Mouse (Mus musculus) cerebellum, adult 2 months (tissue): Measurements from ENCODE around the gene Slit3. TPM values are rescaled to one million over a fixed set of nuclear protein-coding genes. Genes with fewer than 3 reads are reported as not detected.

Source experiments
- DNase-seq, 2 experiments: peaks; one replicate each; pipeline ENCODE4 v3.0.0; 2021
- H3K27ac ChIP-seq: fragments of 200-500 bp; 2 replicates; pipeline ENCODE4 v1.5.1; 2012; ENCODE audit warnings: low read length, control low read depth, inconsistent platforms; ENCODE audit not compliant: insufficient read depth
- H3K27me3 ChIP-seq: fragments of 200-500 bp; 2 replicates; pipeline ENCODE4 v1.6.1; 2012; ENCODE audit warnings: inconsistent platforms, mild to moderate bottlenecking, low read length, moderate library complexity; ENCODE audit not compliant: control insufficient read depth, insufficient read depth
- H3K4me1 ChIP-seq: fragments of 200-500 bp; 2 replicates; pipeline ENCODE4 v1.6.1; 2011; ENCODE audit warnings: low read length; ENCODE audit not compliant: control insufficient read depth, insufficient read depth
- H3K4me3 ChIP-seq: fragments of 200-500 bp; replicated peaks from 2 replicates; pipeline ENCODE3; 2011; ENCODE audit warnings: mild to moderate bottlenecking, low read depth, low read length, control low read depth; ENCODE audit not compliant: insufficient read depth
- CTCF ChIP-seq: fragments of 200-500 bp; IDR thresholded peaks from 2 replicates; pipeline ENCODE4 v1.5.1; 2011; ENCODE audit warnings: low read depth, mild to moderate bottlenecking, control low read depth, low read length, moderate library complexity, borderline replicate concordance; ENCODE audit not compliant: insufficient read depth
- POLR2A ChIP-seq: fragments of 200-500 bp; IDR thresholded peaks from 2 replicates; pipeline ENCODE4 v1.6.1; 2011; ENCODE audit warnings: low read length, control low read depth, borderline replicate concordance; ENCODE audit not compliant: insufficient read depth
- WGBS: fragments of 180-500 bp; shearing (Covaris S2); methylation state at CpG from one replicate; pipeline ENCODE4 v1.1.7; 2018; 5-methylcytosine and 5-hydroxymethylcytosine counted together
- polyA plus RNA-seq: library from polyadenylated mRNA; depleted of rRNA; stranded (reverse); fragments of >200 nt; gene quantifications from 2 replicates; pipeline ENCODE4 v1.2.3, GENCODE M21; 2012

The Slit3 gene
- polyA plus RNA-seq, 1 experiment, result 10.0 TPM

GRCm38 (mm10) chr11:35154449-35154848, 33.4 kb downstream of the Slit3 start:
- TF ChIP-seq POLR2A, result no peak
- no peak for TF ChIP-seq CTCF
- H3K4me1 ChIP-seq, result peaks cover 17% of the 10 kb centered on the region; the same call in 1 of the 2 replicates
- no peaks in the 10 kb centered on the region for H3K27me3 ChIP-seq
- no peak for DNase-seq
- no peak overlapping the region for H3K27ac ChIP-seq
- no peak overlapping the region for H3K4me3 ChIP-seq
- WGBS, result 88% methylated on average over 5 of the region's 5 CpGs

- Histone ChIP-seq H3K4me3 (no peak overlapping the region), H3K27ac (no peak overlapping the region; the same call in 1 of the 2 replicates), H3K27me3 (no peaks in the 10 kb centered on the region), H3K4me1 (peaks cover 21% of the 10 kb centered on the region; the same call in 1 of the 2 replicates)
- no peak for TF ChIP-seq POLR2A
- TF ChIP-seq CTCF, result no peak
- 21% methylated on average over 7 of the region's 7 CpGs for whole genome bisulfite sequencing
- DNase-seq, result peak; percentile 64 to 72
Measured at GRCm38 (mm10) chr11:35155281-35155680, 34.3 kb downstream of the Slit3 start.

- TF ChIP-seq POLR2A (no peak), CTCF (no peak)
- no peak overlapping the region for H3K4me3 ChIP-seq
- DNase-seq, result no peak
- peaks cover 32% of the 10 kb centered on the region for H3K4me1 ChIP-seq
- 83% methylated on average over 5 of the region's 5 CpGs for WGBS
- no peak overlapping the region for H3K27ac ChIP-seq
- no peaks in the 10 kb centered on the region for H3K27me3 ChIP-seq
Measured at GRCm38 (mm10) chr11:35156676-35157075, 35.7 kb downstream of the Slit3 start.

- Histone ChIP-seq H3K27me3 (no peaks in the 10 kb centered on the region), H3K4me1 (peaks cover 26% of the 10 kb centered on the region), H3K4me3 (no peak overlapping the region), H3K27ac (peak overlapping the region; percentile 44)
- peak; percentile 65 to 74 for DNase-seq
- WGBS, result 16% methylated on average over 4 of the region's 4 CpGs
- TF ChIP-seq POLR2A (no peak), CTCF (no peak)
Measured at GRCm38 (mm10) chr11:35160682-35161211, 39.7 kb downstream of the Slit3 start.

- Histone ChIP-seq H3K4me1 (peaks cover 20% of the 10 kb centered on the region), H3K27me3 (no peaks in the 10 kb centered on the region), H3K27ac (no peak overlapping the region), H3K4me3 (no peak overlapping the region)
- DNase-seq, result no peak
- 96% methylated on average over 3 of the region's 3 CpGs for WGBS
- TF ChIP-seq CTCF, result no peak
- no peak for TF ChIP-seq POLR2A
Measured at GRCm38 (mm10) chr11:35163396-35163795, 42.4 kb downstream of the Slit3 start.

GRCm38 (mm10) chr11:35167176-35167575, 46.2 kb downstream of the Slit3 start:
- no peak overlapping the region for H3K27ac ChIP-seq
- H3K4me3 ChIP-seq, result no peak overlapping the region
- no peak for DNase-seq
- 83% methylated on average over 8 of the region's 8 CpGs for WGBS
- H3K4me1 ChIP-seq, result peaks cover 3% of the 10 kb centered on the region; the same call in 1 of the 2 replicates
- no peaks in the 10 kb centered on the region for H3K27me3 ChIP-seq
- TF ChIP-seq CTCF (no peak), POLR2A (no peak)

- Histone ChIP-seq H3K4me3 (no peak overlapping the region), H3K27me3 (no peaks in the 10 kb centered on the region), H3K27ac (no peak overlapping the region), H3K4me1 (no peaks in the 10 kb centered on the region)
- WGBS, result 82% methylated on average over 6 of the region's 6 CpGs
- TF ChIP-seq CTCF (no peak), POLR2A (no peak)
- DNase-seq, result no peak
Measured at GRCm38 (mm10) chr11:35171505-35171904, 50.5 kb downstream of the Slit3 start.

- no peaks in the 10 kb centered on the region for H3K27me3 ChIP-seq
- TF ChIP-seq CTCF (no peak), POLR2A (no peak)
- no peak overlapping the region for H3K4me3 ChIP-seq
- no peak overlapping the region for H3K27ac ChIP-seq
- 86% methylated on average over 7 of the region's 7 CpGs for WGBS
- no peaks in the 10 kb centered on the region for H3K4me1 ChIP-seq
- no peak for DNase-seq
Measured at GRCm38 (mm10) chr11:35177564-35177963, 56.5 kb downstream of the Slit3 start.
